Mouse (Mus musculus): Measurements from ENCODE around the gene Scgn.

- TF ChIP-seq USF1 (IDR thresholded peaks at IDR 0.05; ENCODE audit: low read depth) (no peak), POLR2A (IDR thresholded peaks at IDR 0.05; ENCODE audit: insufficient read length, low read depth) (no peak), CEBPB (IDR thresholded peaks at IDR 0.05; ENCODE audit: insufficient read depth, poor library complexity, severe bottlenecking) (no peak), MAX (IDR thresholded peaks at IDR 0.05; ENCODE audit: low read depth) (no peak)
Measured at GRCm38 (mm10) chr13:23928637-23929036, 62.4 kb downstream of the Scgn start.

All from myocyte (in vitro differentiated cells).